Mouse (Mus musculus): ENCODE data around the gene Tat. TPM values are rescaled to one million over a fixed set of nuclear protein-coding genes. Genes with fewer than 3 reads are reported as not detected.

Tat gene
- polyA plus RNA-seq, 1 experiment from 2014 or later: not detected

- Histone ChIP-seq H3K27me3 (ENCODE audit: control insufficient read depth, insufficient read depth, low read depth, low read length) (peaks cover 4% of the 10 kb centered on the region; the same call in 1 of the 2 replicates), H3K9ac (ENCODE audit: low read depth, low read length) (no peak overlapping the region), H3K4me1 (ENCODE audit: control insufficient read depth, insufficient read depth, low read length) (no peaks in the 10 kb centered on the region), H3K27ac (ENCODE audit: low read length) (no peak overlapping the region), H3K4me3 (ENCODE audit: low read depth, low read length) (no peak overlapping the region), H3K9me3 (replicated peaks; ENCODE audit: control insufficient read depth, low read length, poor library complexity, severe bottlenecking) (no peaks in the 10 kb centered on the region), H3K4me2 (ENCODE audit: low read length) (no peak overlapping the region), H3K36me3 (ENCODE audit: control insufficient read depth, insufficient read depth, low read length) (no peaks in the 10 kb centered on the region)
- 6% methylated on average over 9 of the region's 9 CpGs for WGBS
- ATAC-seq: 0 out of 2 replicates have a peak, but pooled peaks have one; percentile 51
Observed at GRCm38 (mm10) chr8:109970323-109970722, 19.9 kb upstream of the Tat start.

DNA sequence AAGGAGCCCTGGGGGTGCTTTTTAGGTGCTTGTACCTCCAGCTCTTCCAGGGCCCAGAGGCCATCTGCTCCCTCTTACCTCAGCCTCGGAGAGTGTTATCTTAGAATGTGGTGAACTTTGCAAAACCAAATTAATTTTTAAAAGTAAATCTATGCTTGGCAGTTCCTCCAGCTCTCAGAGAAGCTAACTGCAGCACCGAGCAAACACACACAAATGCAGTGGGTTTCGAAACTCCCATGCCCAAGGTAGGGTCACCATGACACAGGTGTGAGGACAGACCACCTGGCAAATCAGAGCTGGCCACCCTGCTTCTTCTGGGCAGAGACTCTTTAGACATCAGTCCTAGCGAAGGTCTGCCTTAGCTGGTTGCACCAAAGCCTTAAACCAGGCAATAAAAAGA is 17.3 kb upstream of the Tat start:
- Histone ChIP-seq H3K36me3 (ENCODE audit: control insufficient read depth, insufficient read depth, low read length) (no peaks in the 10 kb centered on the region), H3K4me2 (ENCODE audit: low read length) (no peak overlapping the region), H3K9ac (ENCODE audit: low read depth, low read length) (no peak overlapping the region), H3K4me3 (ENCODE audit: low read depth, low read length) (no peak overlapping the region), H3K27me3 (ENCODE audit: control insufficient read depth, insufficient read depth, low read depth, low read length) (peaks cover 4% of the 10 kb centered on the region; the same call in 1 of the 2 replicates), H3K27ac (ENCODE audit: low read length) (no peak overlapping the region), H3K4me1 (ENCODE audit: control insufficient read depth, insufficient read depth, low read length) (no peaks in the 10 kb centered on the region), H3K9me3 (replicated peaks; ENCODE audit: control insufficient read depth, low read length, poor library complexity, severe bottlenecking) (peaks cover 5% of the 10 kb centered on the region; the same call in 1 of the 2 replicates)
- no peak for ATAC-seq
- 93% methylated on average over 4 of the region's 4 CpGs for WGBS

GRCm38 (mm10) chr8:109979339-109979738 is 10.9 kb upstream of the Tat start:
- Histone ChIP-seq H3K4me3 (ENCODE audit: low read depth, low read length) (no peak overlapping the region), H3K9me3 (replicated peaks; ENCODE audit: control insufficient read depth, low read length, poor library complexity, severe bottlenecking) (peaks cover 5% of the 10 kb centered on the region; the same call in 1 of the 2 replicates), H3K4me2 (ENCODE audit: low read length) (no peak overlapping the region), H3K4me1 (ENCODE audit: control insufficient read depth, insufficient read depth, low read length) (peaks cover 6% of the 10 kb centered on the region; the same call in 1 of the 2 replicates), H3K9ac (ENCODE audit: low read depth, low read length) (no peak overlapping the region), H3K36me3 (ENCODE audit: control insufficient read depth, insufficient read depth, low read length) (no peaks in the 10 kb centered on the region), H3K27me3 (ENCODE audit: control insufficient read depth, insufficient read depth, low read depth, low read length) (no peaks in the 10 kb centered on the region), H3K27ac (ENCODE audit: low read length) (no peak overlapping the region)
- ATAC-seq: no peak
- 71% methylated on average over 6 of the region's 6 CpGs for WGBS

- Histone ChIP-seq H3K27ac (ENCODE audit: low read length) (no peak overlapping the region), H3K9me3 (replicated peaks; ENCODE audit: control insufficient read depth, low read length, poor library complexity, severe bottlenecking) (no peaks in the 10 kb centered on the region), H3K4me1 (ENCODE audit: control insufficient read depth, insufficient read depth, low read length) (peaks cover 8% of the 10 kb centered on the region; the same call in 1 of the 2 replicates), H3K27me3 (ENCODE audit: control insufficient read depth, insufficient read depth, low read depth, low read length) (no peaks in the 10 kb centered on the region), H3K36me3 (ENCODE audit: control insufficient read depth, insufficient read depth, low read length) (no peaks in the 10 kb centered on the region), H3K4me3 (ENCODE audit: low read depth, low read length) (no peak overlapping the region), H3K4me2 (ENCODE audit: low read length) (no peak overlapping the region), H3K9ac (ENCODE audit: low read depth, low read length) (no peak overlapping the region)
- WGBS: 69% methylated on average over 15 of the region's 15 CpGs
- ATAC-seq: no peak
Observed at GRCm38 (mm10) chr8:109982386-109983105, 7.7 kb upstream of the Tat start.

DNA sequence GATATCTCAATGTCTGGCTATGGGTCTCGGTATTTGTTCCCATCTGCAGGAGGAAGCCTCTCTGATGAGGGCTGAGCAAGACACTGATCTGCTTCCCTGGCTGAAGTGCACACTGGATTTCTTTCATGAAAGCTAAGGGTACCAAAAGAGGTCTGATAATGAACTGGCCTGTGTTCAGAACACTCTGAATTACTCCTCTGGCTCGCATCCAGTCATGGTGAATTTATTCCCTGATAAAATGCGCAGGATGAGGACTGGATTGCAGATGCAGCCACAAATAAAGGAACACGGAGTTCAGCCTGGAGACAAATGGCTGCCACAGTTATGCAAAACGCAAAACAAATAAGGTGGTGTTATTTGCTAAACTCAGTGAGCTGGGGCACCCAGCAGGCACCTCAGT is 6.3 kb upstream of the Tat start:
- Histone ChIP-seq H3K9me3 (replicated peaks; ENCODE audit: control insufficient read depth, low read length, poor library complexity, severe bottlenecking) (no peaks in the 10 kb centered on the region), H3K4me1 (ENCODE audit: control insufficient read depth, insufficient read depth, low read length) (peaks cover 8% of the 10 kb centered on the region; the same call in 1 of the 2 replicates), H3K27ac (ENCODE audit: low read length) (peak overlapping the region; percentile 58), H3K9ac (ENCODE audit: low read depth, low read length) (0 out of 2 replicates have a peak overlapping the region, but pooled peaks have one; percentile 5), H3K4me3 (ENCODE audit: low read depth, low read length) (no peak overlapping the region), H3K27me3 (ENCODE audit: control insufficient read depth, insufficient read depth, low read depth, low read length) (no peaks in the 10 kb centered on the region), H3K36me3 (ENCODE audit: control insufficient read depth, insufficient read depth, low read length) (no peaks in the 10 kb centered on the region), H3K4me2 (ENCODE audit: low read length) (no peak overlapping the region)
- ATAC-seq: no peak
- WGBS: 28% methylated on average over 5 of the region's 5 CpGs

GRCm38 (mm10) chr8:109986384-109986783 is 3.9 kb upstream of the Tat start:
- peaks cover 8% of the 10 kb centered on the region; the same call in 1 of the 2 replicates for H3K4me1 ChIP-seq (ENCODE audit: control insufficient read depth, insufficient read depth, low read length)
- no peak for ATAC-seq
- 66% methylated on average over 7 of the region's 7 CpGs for WGBS
- H3K36me3 ChIP-seq (ENCODE audit: control insufficient read depth, insufficient read depth, low read length): no peaks in the 10 kb centered on the region
- no peaks in the 10 kb centered on the region for H3K27me3 ChIP-seq (ENCODE audit: control insufficient read depth, insufficient read depth, low read depth, low read length)
- no peak overlapping the region for H3K27ac ChIP-seq (ENCODE audit: low read length)
- no peaks in the 10 kb centered on the region for H3K9me3 ChIP-seq (replicated peaks; ENCODE audit: control insufficient read depth, low read length, poor library complexity, severe bottlenecking)
- no peak overlapping the region for H3K4me2 ChIP-seq (ENCODE audit: low read length)
- no peak overlapping the region for H3K4me3 ChIP-seq (ENCODE audit: low read depth, low read length)
- no peak overlapping the region for H3K9ac ChIP-seq (ENCODE audit: low read depth, low read length)

GRCm38 (mm10) chr8:109987776-109988175 is 2.5 kb upstream of the Tat start:
- no peak overlapping the region for H3K27ac ChIP-seq (ENCODE audit: low read length)
- no peaks in the 10 kb centered on the region for H3K9me3 ChIP-seq (replicated peaks; ENCODE audit: control insufficient read depth, low read length, poor library complexity, severe bottlenecking)
- no peaks in the 10 kb centered on the region for H3K36me3 ChIP-seq (ENCODE audit: control insufficient read depth, insufficient read depth, low read length)
- no peaks in the 10 kb centered on the region for H3K27me3 ChIP-seq (ENCODE audit: control insufficient read depth, insufficient read depth, low read depth, low read length)
- H3K9ac ChIP-seq (ENCODE audit: low read depth, low read length): no peak overlapping the region
- no peak overlapping the region for H3K4me2 ChIP-seq (ENCODE audit: low read length)
- WGBS: 89% methylated on average over 7 of the region's 7 CpGs
- no peak for ATAC-seq
- H3K4me3 ChIP-seq (ENCODE audit: low read depth, low read length): no peak overlapping the region
- peaks cover 8% of the 10 kb centered on the region; the same call in 1 of the 2 replicates for H3K4me1 ChIP-seq (ENCODE audit: control insufficient read depth, insufficient read depth, low read length)

- Histone ChIP-seq H3K9ac (ENCODE audit: low read depth, low read length) (no peak overlapping the region), H3K4me1 (ENCODE audit: control insufficient read depth, insufficient read depth, low read length) (peaks cover 2% of the 10 kb centered on the region; the same call in 1 of the 2 replicates), H3K9me3 (replicated peaks; ENCODE audit: control insufficient read depth, low read length, poor library complexity, severe bottlenecking) (no peaks in the 10 kb centered on the region), H3K4me2 (ENCODE audit: low read length) (no peak overlapping the region), H3K27ac (ENCODE audit: low read length) (no peak overlapping the region), H3K27me3 (ENCODE audit: control insufficient read depth, insufficient read depth, low read depth, low read length) (no peaks in the 10 kb centered on the region), H3K36me3 (ENCODE audit: control insufficient read depth, insufficient read depth, low read length) (no peaks in the 10 kb centered on the region), H3K4me3 (ENCODE audit: low read depth, low read length) (no peak overlapping the region)
- WGBS: 95% methylated on average over 8 of the region's 8 CpGs
- no peak for ATAC-seq
Observed at GRCm38 (mm10) chr8:109989151-109989550, 1.1 kb upstream of the Tat start.

GRCm38 (mm10) chr8:109992166-109992565 is 1.9 kb downstream of the Tat start:
- H3K9me3 ChIP-seq (replicated peaks; ENCODE audit: control insufficient read depth, low read length, poor library complexity, severe bottlenecking): no peaks in the 10 kb centered on the region
- no peaks in the 10 kb centered on the region for H3K4me1 ChIP-seq (ENCODE audit: control insufficient read depth, insufficient read depth, low read length)
- H3K4me2 ChIP-seq (ENCODE audit: low read length): no peak overlapping the region
- H3K27ac ChIP-seq (ENCODE audit: low read length): no peak overlapping the region
- no peak overlapping the region for H3K4me3 ChIP-seq (ENCODE audit: low read depth, low read length)
- WGBS: 60% methylated on average over 5 of the region's 5 CpGs
- H3K27me3 ChIP-seq (ENCODE audit: control insufficient read depth, insufficient read depth, low read depth, low read length): no peaks in the 10 kb centered on the region
- no peak overlapping the region for H3K9ac ChIP-seq (ENCODE audit: low read depth, low read length)
- ATAC-seq: no peak
- no peaks in the 10 kb centered on the region for H3K36me3 ChIP-seq (ENCODE audit: control insufficient read depth, insufficient read depth, low read length)
